Mouse (Mus musculus) CH12.LX (cell line): ENCODE data around the gene Agtr1a.

Source experiments
- CTCF ChIP-seq, 2 experiments: IDR thresholded peaks in 1 of 2; conservative IDR thresholded peaks in 1 of 2; 2 replicates each; pipeline ENCODE4 v1.5.1; 2011 to 2012; ENCODE audit warnings: low read depth in 2 of 2, low read length in 2 of 2, improper control_type of control experiment in 1 of 2, inconsistent platforms in 1 of 2, mild to moderate bottlenecking in 1 of 2, moderate library complexity in 1 of 2
- E2F4 ChIP-seq: IDR thresholded peaks from 2 replicates; pipeline ENCODE4 v1.6.1; 2011; ENCODE audit warnings: low read depth, low read length, improper control_type of control experiment; ENCODE audit not compliant: insufficient replicate concordance
- EP300 ChIP-seq: IDR thresholded peaks from 2 replicates; pipeline ENCODE4 v1.6.1; 2011; ENCODE audit warnings: low read length, improper control_type of control experiment
- ETS1 ChIP-seq: conservative IDR thresholded peaks from 2 replicates; pipeline ENCODE4 v1.6.1; 2012; ENCODE audit warnings: low read depth, mild to moderate bottlenecking, inconsistent platforms, low read length, improper control_type of control experiment, moderate library complexity
- NRF1 ChIP-seq: IDR thresholded peaks from 2 replicates; pipeline ENCODE4 v1.6.1; 2014; ENCODE audit warnings: low read depth, mild to moderate bottlenecking, inconsistent platforms, low read length, improper control_type of control experiment, moderate library complexity
- POLR2A ChIP-seq: IDR thresholded peaks from 2 replicates; pipeline ENCODE4 v1.6.1; 2011; ENCODE audit warnings: low read depth, mild to moderate bottlenecking, improper control_type of control experiment, low read length
- TCF12 ChIP-seq: IDR thresholded peaks from 2 replicates; pipeline ENCODE4 v1.6.1; 2014; ENCODE audit warnings: low read depth, mild to moderate bottlenecking, inconsistent platforms, low read length, improper control_type of control experiment
- ZNF384 ChIP-seq: IDR thresholded peaks from 2 replicates; pipeline ENCODE4 v1.6.1; 2012; ENCODE audit warnings: low read depth, low read length, improper control_type of control experiment, inconsistent platforms

GRCm38 (mm10) chr13:30336913-30337312, 672 bp downstream of the Agtr1a start:
- no peak for TF ChIP-seq CTCF (conservative IDR thresholded peaks at IDR 0.05 in 1 of 2, IDR thresholded peaks at IDR 0.05 in 1 of 2; ENCODE audit: low read depth in 2 of 2, low read length in 2 of 2)
- no peak for TF ChIP-seq EP300
- TF ChIP-seq TCF12 = no peak
- no peak for TF ChIP-seq POLR2A
- TF ChIP-seq NRF1 = no peak
- no peak for TF ChIP-seq ETS1
- no peak for TF ChIP-seq E2F4
- TF ChIP-seq ZNF384 = no peak
